Mouse (Mus musculus) myocyte (in vitro differentiated cells): Measurements from ENCODE around the gene Polrmt.

Source experiments
- E2F4 ChIP-seq: IDR thresholded peaks from one replicate; pipeline ENCODE4 v1.6.1; 2011; ENCODE audit warnings: mild to moderate bottlenecking, control low read depth, moderate library complexity; ENCODE audit not compliant: insufficient read depth
- MAX ChIP-seq: IDR thresholded peaks from one replicate; pipeline ENCODE4 v1.6.1; 2011; ENCODE audit warnings: low read depth, mild to moderate bottlenecking, control low read depth
- MYOD1 ChIP-seq, 3 experiments: IDR thresholded peaks; one replicate each; pipeline ENCODE4 v1.6.1; 2011; ENCODE audit warnings: control low read depth in 2 of 3, low read depth in 2 of 3, mild to moderate bottlenecking in 2 of 3, moderate library complexity in 1 of 3; ENCODE audit not compliant: insufficient read length in 2 of 3, control insufficient read depth in 1 of 3
- MYOG ChIP-seq, 3 experiments: IDR thresholded peaks; one replicate each; pipeline ENCODE4 v1.6.1; 2011; ENCODE audit warnings: control low read depth in 2 of 3, low read depth in 2 of 3, mild to moderate bottlenecking in 2 of 3; ENCODE audit not compliant: insufficient read length in 2 of 3, control insufficient read depth in 1 of 3, insufficient read depth in 1 of 3
- POLR2A ChIP-seq: IDR thresholded peaks from one replicate; pipeline ENCODE4 v1.6.1; 2011; ENCODE audit warnings: low read depth, mild to moderate bottlenecking, control low read depth, moderate library complexity; ENCODE audit not compliant: insufficient read length
- REST ChIP-seq: IDR thresholded peaks from one replicate; pipeline ENCODE4 v1.6.1; 2011; ENCODE audit warnings: mild to moderate bottlenecking, control low read depth, moderate library complexity; ENCODE audit not compliant: insufficient read depth, insufficient read length
- TCF12 ChIP-seq: IDR thresholded peaks from one replicate; pipeline ENCODE4 v1.6.1; 2011; ENCODE audit warnings: mild to moderate bottlenecking, control low read depth; ENCODE audit not compliant: poor library complexity, insufficient read depth, severe bottlenecking
- TCF3 ChIP-seq: IDR thresholded peaks from one replicate; pipeline ENCODE4 v1.6.1; 2011; ENCODE audit warnings: low read depth, control low read depth; ENCODE audit not compliant: insufficient read length
- USF1 ChIP-seq: IDR thresholded peaks from one replicate; pipeline ENCODE4 v1.6.1; 2011; ENCODE audit warnings: low read depth, mild to moderate bottlenecking, control low read depth, moderate library complexity

- TF ChIP-seq REST (no peak), POLR2A (no peak), MYOG (IDR thresholded peaks at IDR 0.05; ENCODE audit: control insufficient read depth in 1 of 3, insufficient read depth in 1 of 3, insufficient read length in 2 of 3, low read depth in 2 of 3) (no peak), MYOD1 (IDR thresholded peaks at IDR 0.05; ENCODE audit: control insufficient read depth in 1 of 3, insufficient read length in 2 of 3, low read depth in 2 of 3) (no peak), TCF3 (no peak), E2F4 (no peak), USF1 (no peak), MAX (no peak), TCF12 (no peak)
Measured at GRCm38 (mm10) chr10:79783920-79784800, 37.8 kb upstream of the Polrmt start.
